Mouse (Mus musculus) telencephalon, adult 2 months (tissue): Measurements from ENCODE around the gene Fam171a2.
A peak's percentile ranks its signal among the peaks of the same experiment; 100 is the strongest.

ENCODE experiments used
- DNase-seq: peaks from one replicate; pipeline ENCODE4 v3.0.0-alpha.2; 2011; ENCODE audit warnings: low read depth, low spot score

The Fam171a2 gene

GRCm38 (mm10) chr11:102447497-102447896, at the start of gene Fam171a2:
Gene Fam171a2 (minus strand): TSS chr11:102447682.
- no peak for DNase-seq

GRCm38 (mm10) chr11:102496732-102497131, 49.2 kb upstream of the Fam171a2 start:
- no peak for DNase-seq

- no peak for DNase-seq
Observed at GRCm38 (mm10) chr11:102496206-102496605, 48.7 kb upstream of the Fam171a2 start.

- DNase-seq: no peak
Observed at GRCm38 (mm10) chr11:102495742-102496141, 48.3 kb upstream of the Fam171a2 start.

- DNase-seq: no peak
Observed at GRCm38 (mm10) chr11:102495114-102495513, 47.6 kb upstream of the Fam171a2 start.

GRCm38 (mm10) chr11:102494063-102494650, 46.7 kb upstream of the Fam171a2 start:
- no peak for DNase-seq

- DNase-seq: no peak
Observed at GRCm38 (mm10) chr11:102493241-102493640, 45.8 kb upstream of the Fam171a2 start.

- no peak for DNase-seq
Observed at GRCm38 (mm10) chr11:102487901-102488300, 40.4 kb upstream of the Fam171a2 start.

- peak; percentile 73 for DNase-seq
Observed at GRCm38 (mm10) chr11:102486733-102487386, 39.4 kb upstream of the Fam171a2 start.

GRCm38 (mm10) chr11:102481779-102482178, 34.3 kb upstream of the Fam171a2 start:
- DNase-seq: no peak

- DNase-seq: no peak
Observed at GRCm38 (mm10) chr11:102480897-102481296, 33.4 kb upstream of the Fam171a2 start.

- no peak for DNase-seq
Observed at GRCm38 (mm10) chr11:102480111-102480510, 32.6 kb upstream of the Fam171a2 start.

GRCm38 (mm10) chr11:102479581-102479980, 32.1 kb upstream of the Fam171a2 start:
- DNase-seq: no peak

- no peak for DNase-seq
Observed at GRCm38 (mm10) chr11:102478671-102479070, 31.2 kb upstream of the Fam171a2 start.

GRCm38 (mm10) chr11:102475027-102475426, 27.5 kb upstream of the Fam171a2 start:
- no peak for DNase-seq

GRCm38 (mm10) chr11:102469648-102470357, 22.3 kb upstream of the Fam171a2 start, which contains the start of gene Itga2b:
Gene Itga2b (minus strand): TSS chr11:102470122.
- DNase-seq: no peak

- peak; percentile 85 for DNase-seq
Observed at GRCm38 (mm10) chr11:102467041-102467631, 19.7 kb upstream of the Fam171a2 start.

- DNase-seq: peak; percentile 74
Observed at GRCm38 (mm10) chr11:102465713-102466436, 18.4 kb upstream of the Fam171a2 start.

- no peak for DNase-seq
Observed at GRCm38 (mm10) chr11:102464901-102465300, 17.4 kb upstream of the Fam171a2 start.

GRCm38 (mm10) chr11:102461764-102462163, 14.3 kb upstream of the Fam171a2 start:
- DNase-seq: no peak

GRCm38 (mm10) chr11:102460541-102460940, 13.1 kb upstream of the Fam171a2 start:
- no peak for DNase-seq
